Mouse (Mus musculus): Measurements from ENCODE around the gene Snd1.

DNA sequence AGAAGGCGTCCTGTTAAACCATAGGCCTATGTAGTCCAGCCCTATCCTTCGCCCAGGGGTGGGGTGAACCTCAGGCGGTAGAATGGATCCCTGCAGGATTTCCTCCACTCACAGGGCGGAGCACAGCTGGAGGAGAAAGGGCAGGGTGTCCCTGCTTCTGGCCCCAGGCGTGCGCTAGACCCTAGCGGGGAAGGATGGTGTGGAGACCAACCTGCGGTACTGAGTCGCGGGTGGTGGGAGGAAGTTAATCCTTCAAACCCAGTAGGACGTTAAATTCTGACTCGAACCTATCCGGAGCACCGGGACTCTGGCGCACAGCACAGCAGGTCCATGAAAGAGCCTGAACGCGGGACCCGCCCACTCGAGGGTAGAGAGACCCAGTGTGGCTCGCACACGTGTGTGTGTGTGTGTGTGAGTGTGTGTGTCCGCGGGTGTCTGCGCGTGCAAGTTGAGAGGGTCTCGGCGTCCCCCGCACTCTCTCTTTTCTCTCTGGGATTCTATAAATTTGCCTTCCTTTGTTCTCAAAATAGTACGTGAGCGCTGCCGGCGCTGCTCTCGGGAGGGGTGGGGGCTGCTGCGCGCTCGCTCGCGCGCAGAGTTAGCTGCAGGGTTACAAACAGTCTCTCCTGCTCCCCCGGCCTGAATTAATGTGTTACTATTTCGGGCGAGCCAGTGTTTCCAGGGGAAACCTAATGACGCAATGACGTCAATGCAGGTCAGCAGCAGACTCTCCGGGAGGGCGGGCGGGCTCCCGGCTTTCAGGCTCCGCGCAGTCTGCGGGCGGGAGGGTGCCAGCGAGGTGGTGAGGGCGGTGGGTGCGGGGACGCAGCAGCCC, 506.0 kb downstream of the Snd1 start:
- TF ChIP-seq CTCF (IDR thresholded peaks at IDR 0.05; ENCODE audit: low read depth) (no peak), EP300 (IDR thresholded peaks at IDR 0.05; ENCODE audit: low read depth) (no peak)

Measured in liver, embryonic 14.5 days (tissue).